Mouse (Mus musculus): Measurements from ENCODE around the gene Polr2i.
A peak's percentile ranks its signal among the peaks of the same experiment; 100 is the strongest.

Gene Polr2i

DNA sequence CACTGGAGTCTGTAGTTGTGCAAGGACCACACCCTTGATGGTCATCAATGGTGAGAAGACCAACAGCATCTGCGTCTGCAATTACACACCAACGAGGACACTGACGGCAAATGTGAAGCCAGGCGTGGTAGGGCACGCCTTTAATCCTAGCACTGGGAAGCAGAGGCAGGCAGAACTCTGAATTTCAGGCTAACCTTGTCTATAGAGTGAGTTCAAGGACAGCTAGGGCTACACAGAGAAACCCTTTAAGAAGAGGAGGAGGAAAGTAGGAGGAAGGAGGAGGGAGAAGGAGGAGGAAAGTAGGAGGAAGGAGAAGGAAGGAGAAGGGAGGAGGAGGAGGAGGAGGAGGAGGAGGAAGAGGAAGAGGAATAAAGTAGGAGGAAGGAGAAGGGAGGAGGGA is 33.8 kb downstream of the Polr2i start:
- DNase-seq (ENCODE audit: low spot score) = no peak

DNA sequence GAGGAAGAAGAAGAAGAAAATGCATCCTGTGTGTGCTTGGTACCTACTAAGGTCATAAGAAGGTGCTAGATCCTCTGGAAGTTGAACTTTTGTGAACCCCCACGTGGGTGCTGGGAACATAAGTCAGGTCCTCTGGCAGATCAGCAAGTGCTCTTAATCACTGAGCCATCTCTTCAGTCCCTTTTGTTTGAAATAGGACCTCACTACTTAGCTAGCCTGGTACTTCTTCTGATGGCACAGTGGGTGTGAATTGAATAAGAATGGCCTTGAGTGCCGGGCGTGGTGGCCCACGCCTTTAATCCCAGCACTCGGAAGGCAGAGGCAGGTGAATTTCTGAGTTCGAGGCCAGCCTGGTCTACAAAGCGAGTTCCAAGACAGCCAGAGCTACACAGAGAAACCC is 34.2 kb downstream of the Polr2i start:
- no peak for DNase-seq (ENCODE audit: low spot score)

DNA sequence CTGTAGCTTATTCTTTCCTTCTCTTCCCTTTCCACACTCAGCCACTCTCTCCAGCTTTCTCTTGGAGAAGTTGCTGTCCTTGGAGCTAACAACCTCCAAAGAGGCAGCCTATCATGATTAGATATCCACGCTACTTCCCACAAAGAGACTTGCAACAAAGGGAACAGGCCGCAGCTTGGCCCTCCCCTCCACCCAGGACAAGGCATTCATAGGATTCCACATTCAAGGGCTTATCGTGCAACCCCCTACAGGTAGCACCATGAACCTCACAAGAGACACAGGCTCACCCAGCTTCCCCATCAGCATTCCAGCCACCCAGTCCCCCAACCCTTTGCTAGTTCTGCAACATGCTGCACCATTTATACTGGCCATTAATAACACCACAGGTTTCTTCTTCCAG is 35.0 kb downstream of the Polr2i start:
- DNase-seq (ENCODE audit: low spot score) = no peak

DNA sequence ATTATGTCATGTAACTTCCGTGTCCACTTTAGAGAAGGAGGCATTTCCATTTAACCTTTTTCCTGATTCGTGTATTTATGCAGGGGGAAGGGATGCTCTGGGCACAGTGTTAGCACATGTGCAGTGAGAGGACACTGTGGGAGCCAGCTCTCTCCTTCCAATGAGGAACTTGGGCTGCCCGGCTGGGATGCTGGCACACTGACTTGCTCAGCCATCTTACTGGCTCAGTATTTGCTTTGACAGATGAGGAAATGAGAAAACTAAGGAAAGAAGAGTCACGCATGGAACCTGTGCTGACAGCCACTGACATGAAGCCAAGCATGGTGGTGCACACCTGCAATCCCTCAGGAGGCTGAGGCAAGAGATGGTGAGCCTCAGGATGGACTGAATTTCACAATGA is 37.9 kb downstream of the Polr2i start:
- no peak for DNase-seq (ENCODE audit: low spot score)

DNA sequence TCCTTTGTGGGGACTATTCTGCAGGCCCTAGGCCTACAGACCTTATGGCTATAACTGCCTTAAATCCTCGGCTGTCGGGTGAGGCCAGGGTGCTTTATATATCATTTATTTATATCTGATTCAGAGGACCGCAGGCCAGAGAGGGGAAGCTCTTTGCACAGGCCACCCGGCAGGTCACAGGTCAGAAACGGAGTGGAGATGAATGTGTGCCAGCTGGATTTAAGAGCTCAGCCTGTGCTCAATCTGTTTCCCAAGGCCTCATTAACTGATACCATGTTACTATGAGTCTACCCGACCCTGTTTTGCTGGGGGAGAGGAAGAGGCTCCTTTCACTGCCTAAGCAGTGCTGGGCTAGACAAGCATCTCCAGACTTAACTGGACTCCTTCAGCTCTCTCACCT is 42.6 kb downstream of the Polr2i start:
- no peak for DNase-seq (ENCODE audit: low spot score)

DNA sequence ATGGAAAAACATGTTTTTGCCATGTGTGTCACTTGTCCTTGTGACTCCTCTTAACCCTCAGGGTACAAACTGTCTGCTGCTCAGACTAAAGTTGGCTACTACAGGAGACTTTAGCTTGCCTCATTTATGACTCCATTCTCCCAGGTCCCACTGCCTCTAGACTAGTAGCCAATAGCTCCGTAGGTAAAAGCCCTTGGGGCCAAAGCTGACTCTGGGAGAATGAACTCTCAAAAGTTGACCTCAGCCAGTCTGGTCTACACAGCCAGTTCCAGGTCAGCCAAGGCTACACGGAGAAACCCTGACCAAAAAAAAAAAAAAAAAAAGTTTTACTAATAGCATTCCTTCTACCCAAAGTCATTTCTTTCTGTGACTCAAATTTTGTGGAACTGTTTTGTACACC is 47.2 kb downstream of the Polr2i start:
- DNase-seq (ENCODE audit: low spot score) = no peak

DNA sequence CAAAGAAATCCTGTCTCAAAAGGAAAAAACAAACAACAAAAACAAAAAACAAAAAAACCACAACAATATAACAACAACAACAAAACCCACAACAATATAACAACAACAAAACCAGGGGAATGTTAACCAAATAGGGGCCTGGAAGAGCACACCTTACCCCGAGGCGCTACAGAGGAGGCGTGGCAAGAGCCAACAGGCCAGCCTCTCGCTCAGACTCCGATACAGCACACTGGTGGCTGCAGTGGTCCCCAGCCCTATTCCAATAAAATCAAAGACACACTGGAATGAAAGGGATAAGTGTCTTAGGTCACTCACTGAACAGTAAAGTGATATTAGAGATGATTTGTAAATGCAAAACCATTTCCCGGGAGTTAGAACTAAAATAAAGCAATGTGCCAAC is 47.8 kb downstream of the Polr2i start:
- DNase-seq (ENCODE audit: low spot score) = no peak

DNA sequence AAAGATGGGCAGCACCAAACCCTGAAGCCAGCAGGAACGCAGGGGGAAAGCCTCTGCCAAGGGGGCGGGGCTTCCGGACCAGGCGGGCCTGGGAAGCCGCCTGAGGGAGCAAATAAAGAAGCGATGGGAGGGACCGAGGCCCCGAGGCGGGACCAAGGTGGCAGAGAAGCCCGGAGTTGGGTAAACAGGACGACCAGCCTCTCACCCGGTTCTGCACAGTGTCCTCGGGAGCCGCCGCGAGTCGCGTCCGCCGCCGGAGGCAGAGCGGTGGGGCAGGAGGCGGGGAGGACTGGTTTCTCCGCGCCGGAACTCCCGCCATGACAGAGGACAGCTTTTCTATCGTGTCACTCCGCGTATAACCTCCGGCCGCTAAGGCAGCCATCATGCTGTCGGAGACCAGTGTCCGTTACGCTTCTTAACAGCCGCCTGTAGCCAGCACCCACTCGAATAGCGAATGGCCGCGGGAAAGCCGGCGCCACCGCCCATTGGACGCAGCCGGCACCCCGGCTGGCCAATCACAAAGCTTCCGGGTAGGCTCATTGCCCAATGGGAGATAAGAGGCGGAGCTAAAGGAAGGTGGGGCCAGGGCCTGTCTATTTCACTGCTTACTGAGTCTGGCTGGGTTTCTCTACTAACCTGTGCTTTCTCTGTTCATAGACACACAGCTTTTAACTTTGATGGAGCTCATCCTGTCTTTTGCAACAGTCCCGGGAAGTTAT is 48.4 kb downstream of the Polr2i start, which contains the start of the genes Thap8 and Wdr62:
Gene Thap8, plus strand, starts transcription at position 144 of the 719 bp plus-strand sequence.
Gene Wdr62, minus strand, starts transcription at position 469 of the 719 bp plus-strand sequence.
- DNase-seq (ENCODE audit: low spot score) = peak; percentile 96

DNA sequence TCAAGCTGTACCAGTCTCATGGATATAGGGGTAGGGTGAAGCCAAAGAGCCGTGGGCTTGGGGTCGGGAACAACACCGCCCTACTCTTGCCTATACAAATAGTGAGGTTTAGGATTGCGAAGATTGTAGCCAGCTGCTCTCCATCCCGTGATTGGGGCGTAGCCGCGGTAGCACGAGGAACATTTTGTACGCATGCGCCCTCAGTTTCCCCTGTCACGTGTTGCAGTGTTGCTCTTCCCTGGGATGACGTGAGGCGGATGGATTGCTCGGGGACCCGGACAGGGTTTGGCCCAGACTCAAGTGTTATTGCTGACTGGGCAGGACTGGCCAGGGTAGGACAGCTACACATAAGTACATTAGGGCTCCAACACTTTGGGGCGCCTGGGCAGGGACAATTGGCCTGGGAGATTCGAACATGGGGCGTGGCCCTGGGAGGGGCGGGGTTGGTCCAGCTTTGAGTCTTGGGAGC is 49.0 kb downstream of the Polr2i start:
- DNase-seq (ENCODE audit: low spot score) = peak; percentile 90

DNA sequence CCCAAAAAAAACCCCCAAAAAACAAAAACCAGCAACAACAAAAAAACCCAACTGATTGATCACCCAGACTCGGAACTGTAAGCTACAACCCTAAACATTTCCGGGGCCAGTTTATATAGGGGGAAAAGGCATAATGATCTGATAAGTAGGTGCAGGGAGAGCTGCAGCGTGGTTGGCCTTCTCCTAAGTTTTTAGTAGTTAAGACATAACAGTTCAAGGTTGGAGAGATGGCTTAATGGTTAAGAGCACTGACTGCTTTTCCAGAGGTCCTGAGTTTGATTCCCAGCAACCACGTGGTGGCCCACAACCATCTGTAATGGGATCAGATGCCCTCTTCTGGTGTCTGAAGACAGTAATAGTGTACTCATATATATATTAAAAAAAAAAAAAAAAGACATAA is 49.8 kb downstream of the Polr2i start:
- no peak for DNase-seq (ENCODE audit: low spot score)

DNA sequence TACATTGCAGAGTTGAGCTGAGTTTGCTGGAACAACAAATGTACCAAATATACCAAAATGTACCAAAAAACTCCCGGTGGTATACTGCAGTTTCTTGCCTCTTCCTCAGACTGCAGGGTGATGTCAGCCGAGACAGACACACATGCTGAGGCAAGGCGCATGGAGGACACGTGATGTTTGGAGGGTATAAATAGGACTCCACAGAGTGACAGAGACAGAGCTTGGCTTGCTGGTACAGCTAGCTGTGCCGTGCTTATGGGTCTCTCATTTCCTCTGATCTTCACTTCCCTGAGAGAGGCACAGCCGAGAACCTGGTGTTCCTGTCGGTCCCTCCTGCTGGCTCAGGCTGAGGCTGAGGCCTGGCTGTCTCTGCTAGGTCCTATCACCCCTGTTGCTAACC is 51.0 kb downstream of the Polr2i start:
- no peak for DNase-seq (ENCODE audit: low spot score)
